Mouse (Mus musculus): ENCODE measurements at regions not wholly inside any gene's neighbourhood (a gene's known extent, or its start where the extent isn't known, plus 50 kb on each side); places are given as distances from the start of the nearest gene placed in this dataset.

DNA sequence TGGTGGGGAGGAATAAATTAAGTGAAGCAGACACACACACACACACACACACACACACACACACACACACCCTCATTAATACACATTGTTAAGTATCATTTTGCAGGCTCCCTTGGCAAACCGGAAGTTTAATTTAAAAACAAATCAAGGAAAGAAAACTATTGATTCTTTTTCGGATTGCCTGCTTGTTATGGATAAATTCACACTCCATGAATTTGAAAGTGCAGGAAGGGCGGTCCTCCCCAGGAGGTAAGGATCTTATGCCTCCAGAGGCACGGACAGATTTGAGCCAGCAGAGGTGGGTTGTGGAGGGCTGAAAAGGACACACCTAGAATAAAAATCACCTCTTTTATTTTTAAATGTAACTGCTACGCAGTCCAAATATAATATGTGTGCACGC is 156.2 kb upstream of the Gm15217 start:
- Histone ChIP-seq H3K9ac (ENCODE audit: low read depth, low read length) (no peak overlapping the region), H3K36me3 (ENCODE audit: control insufficient read depth, insufficient read depth, low read length) (no peaks in the 10 kb centered on the region), H3K4me3 (ENCODE audit: low read depth, low read length) (no peak overlapping the region), H3K4me1 (replicated peaks; ENCODE audit: control insufficient read depth, insufficient read depth, low read length) (no peaks in the 10 kb centered on the region), H3K4me2 (replicated peaks; ENCODE audit: low read depth, low read length) (no peak overlapping the region), H3K9me3 (ENCODE audit: control insufficient read depth, low read length) (no peaks in the 10 kb centered on the region), H3K27me3 (ENCODE audit: control insufficient read depth, insufficient read depth, low read length) (no peaks in the 10 kb centered on the region), H3K27ac (ENCODE audit: low read depth, low read length) (no peak overlapping the region)
- DNase-seq (ENCODE audit: low spot score) (no peak), ATAC-seq (ENCODE audit: low FRiP score) (no peak)
- WGBS: 71% methylated on average over 6 of the region's 6 CpGs

DNA sequence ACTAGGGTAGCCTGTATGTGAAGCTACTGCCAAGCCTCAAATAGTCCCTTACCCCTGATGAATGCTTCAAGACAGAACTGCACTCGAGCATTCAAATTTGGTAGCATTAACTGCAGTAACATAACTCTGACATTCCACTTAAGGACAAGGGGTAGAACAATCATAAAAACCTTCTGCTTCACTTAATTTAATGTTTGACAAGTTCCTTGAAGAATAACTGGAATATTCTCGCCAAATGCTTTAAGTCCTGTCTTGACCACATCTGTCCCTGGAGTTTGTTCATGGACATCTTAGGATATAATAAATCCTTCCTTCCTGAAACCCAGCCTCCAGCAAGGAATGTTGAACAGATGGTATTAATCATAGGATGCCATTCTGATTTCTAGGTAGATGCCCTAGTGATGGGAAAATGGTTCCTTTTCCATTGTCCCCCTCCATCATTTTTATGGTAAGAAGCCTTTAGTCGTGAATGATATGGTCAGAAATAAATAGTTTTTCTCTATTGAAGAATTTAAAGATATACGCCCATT is 154.7 kb upstream of the Gm15217 start:
- Histone ChIP-seq H3K27ac (ENCODE audit: low read depth, low read length) (no peak overlapping the region), H3K4me2 (replicated peaks; ENCODE audit: low read depth, low read length) (no peak overlapping the region), H3K4me3 (ENCODE audit: low read depth, low read length) (no peak overlapping the region), H3K9ac (ENCODE audit: low read depth, low read length) (no peak overlapping the region), H3K36me3 (ENCODE audit: control insufficient read depth, insufficient read depth, low read length) (no peaks in the 10 kb centered on the region), H3K9me3 (ENCODE audit: control insufficient read depth, low read length) (no peaks in the 10 kb centered on the region), H3K4me1 (replicated peaks; ENCODE audit: control insufficient read depth, insufficient read depth, low read length) (no peaks in the 10 kb centered on the region), H3K27me3 (ENCODE audit: control insufficient read depth, insufficient read depth, low read length) (no peaks in the 10 kb centered on the region)
- DNase-seq (ENCODE audit: low spot score) (no peak), ATAC-seq (ENCODE audit: low FRiP score) (no peak)
- WGBS: 78% methylated on average over 4 of the region's 4 CpGs

DNA sequence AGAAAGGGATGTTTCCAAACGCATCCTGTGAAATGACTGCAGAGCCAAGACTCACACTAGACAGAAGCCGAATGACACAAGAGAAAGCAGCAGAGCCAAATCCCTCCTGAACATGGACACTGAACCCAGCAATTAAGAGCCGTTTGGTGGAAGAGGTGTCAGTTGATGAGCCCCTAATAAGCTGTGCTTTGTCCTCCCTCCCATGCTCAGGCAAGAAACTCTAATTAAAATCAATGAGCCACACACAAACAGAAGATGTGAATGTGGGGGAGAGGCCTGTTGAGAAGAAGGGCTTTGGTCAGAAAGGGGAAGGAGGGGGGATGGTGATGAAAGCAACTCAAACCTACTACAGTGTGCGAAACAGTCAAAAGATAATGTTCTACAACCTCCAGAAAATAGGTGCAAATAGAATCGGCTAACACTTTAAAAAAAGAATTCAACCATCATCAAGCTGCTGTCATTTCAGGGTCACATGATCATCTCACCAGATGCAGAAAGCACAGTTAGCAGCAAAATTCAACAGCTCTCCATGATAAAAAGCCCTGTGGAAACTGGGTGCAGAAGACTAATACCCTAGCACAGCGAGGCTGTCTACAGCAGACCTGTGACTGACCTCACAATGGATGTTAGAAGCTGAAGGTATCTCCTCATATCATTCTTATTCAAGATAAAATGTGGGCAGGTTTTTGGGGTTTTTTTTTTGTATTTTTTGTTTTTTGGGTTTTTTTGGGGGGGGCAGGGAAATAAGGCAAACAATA is 153.2 kb upstream of the Gm15217 start:
- no peaks in the 10 kb centered on the region for H3K36me3 ChIP-seq (ENCODE audit: control insufficient read depth, insufficient read depth, low read length)
- no peak overlapping the region for H3K27ac ChIP-seq (ENCODE audit: low read depth, low read length)
- no peaks in the 10 kb centered on the region for H3K9me3 ChIP-seq (ENCODE audit: control insufficient read depth, low read length)
- no peaks in the 10 kb centered on the region for H3K4me1 ChIP-seq (replicated peaks; ENCODE audit: control insufficient read depth, insufficient read depth, low read length)
- no peaks in the 10 kb centered on the region for H3K27me3 ChIP-seq (ENCODE audit: control insufficient read depth, insufficient read depth, low read length)
- H3K4me3 ChIP-seq (ENCODE audit: low read depth, low read length): no peak overlapping the region
- DNase-seq (ENCODE audit: low spot score) (no peak), ATAC-seq (ENCODE audit: low FRiP score) (no peak)
- H3K9ac ChIP-seq (ENCODE audit: low read depth, low read length): no peak overlapping the region
- H3K4me2 ChIP-seq (replicated peaks; ENCODE audit: low read depth, low read length): no peak overlapping the region
- 75% methylated on average over 6 of the region's 6 CpGs for WGBS

DNA sequence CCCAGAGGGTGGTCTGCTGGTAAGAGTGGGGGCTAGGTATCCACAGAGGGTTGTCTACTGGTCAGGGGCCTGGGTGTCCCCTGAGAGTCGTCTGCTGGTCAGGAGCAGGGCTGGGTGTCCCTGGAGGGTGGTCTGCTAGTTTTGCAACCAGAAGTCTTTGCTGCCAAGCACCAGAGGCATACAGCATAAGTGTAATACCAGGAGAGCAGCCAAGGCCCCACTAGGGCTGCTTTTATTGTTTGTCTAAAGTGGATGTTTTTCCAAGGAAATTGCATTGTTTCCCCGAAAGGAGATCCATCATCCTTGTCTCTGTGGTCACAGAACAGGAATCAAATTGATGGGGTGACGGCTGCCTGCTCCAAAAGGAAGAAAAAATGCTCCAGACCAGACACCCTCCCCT is 145.2 kb upstream of the Gm15217 start:
- no peak for ATAC-seq (ENCODE audit: low FRiP score)
- 61% methylated on average over 3 of the region's 3 CpGs for WGBS
- no peak overlapping the region for H3K4me2 ChIP-seq (replicated peaks; ENCODE audit: low read depth, low read length)
- no peaks in the 10 kb centered on the region for H3K9me3 ChIP-seq (ENCODE audit: control insufficient read depth, low read length)
- no peak overlapping the region for H3K9ac ChIP-seq (ENCODE audit: low read depth, low read length)
- no peaks in the 10 kb centered on the region for H3K36me3 ChIP-seq (ENCODE audit: control insufficient read depth, insufficient read depth, low read length)
- no peaks in the 10 kb centered on the region for H3K27me3 ChIP-seq (ENCODE audit: control insufficient read depth, insufficient read depth, low read length)
- no peak for DNase-seq (ENCODE audit: low spot score)
- no peak overlapping the region for H3K27ac ChIP-seq (ENCODE audit: low read depth, low read length)
- H3K4me3 ChIP-seq (ENCODE audit: low read depth, low read length): no peak overlapping the region
- H3K4me1 ChIP-seq (replicated peaks; ENCODE audit: control insufficient read depth, insufficient read depth, low read length): no peaks in the 10 kb centered on the region

DNA sequence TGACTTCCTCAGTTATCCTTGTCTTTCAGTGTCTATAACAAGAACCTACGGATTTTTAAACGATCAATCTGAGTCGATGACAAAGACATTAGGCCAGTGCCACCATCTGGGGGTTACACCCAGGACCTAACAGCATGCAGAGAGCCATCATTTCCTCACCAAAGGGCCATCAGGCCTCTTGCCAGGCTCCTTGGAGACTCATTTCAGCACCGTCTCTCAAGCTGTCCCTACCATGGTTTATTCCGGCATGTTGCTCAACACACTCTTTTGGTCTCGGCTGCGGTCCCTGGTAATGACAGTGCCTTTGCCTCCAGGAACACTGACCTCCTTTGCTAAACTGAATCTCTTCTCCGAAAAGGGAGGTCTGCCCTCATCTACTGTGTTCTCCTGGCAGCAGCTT is 144.4 kb upstream of the Gm15217 start:
- Histone ChIP-seq H3K9ac (ENCODE audit: low read depth, low read length) (no peak overlapping the region), H3K4me2 (replicated peaks; ENCODE audit: low read depth, low read length) (no peak overlapping the region), H3K4me3 (ENCODE audit: low read depth, low read length) (no peak overlapping the region), H3K36me3 (ENCODE audit: control insufficient read depth, insufficient read depth, low read length) (no peaks in the 10 kb centered on the region), H3K27ac (ENCODE audit: low read depth, low read length) (no peak overlapping the region), H3K9me3 (ENCODE audit: control insufficient read depth, low read length) (no peaks in the 10 kb centered on the region), H3K27me3 (ENCODE audit: control insufficient read depth, insufficient read depth, low read length) (no peaks in the 10 kb centered on the region), H3K4me1 (replicated peaks; ENCODE audit: control insufficient read depth, insufficient read depth, low read length) (no peaks in the 10 kb centered on the region)
- DNase-seq (ENCODE audit: low spot score): no peak
- ATAC-seq (ENCODE audit: low FRiP score): no peak
- 92% methylated on average over 8 of the region's 8 CpGs for WGBS

DNA sequence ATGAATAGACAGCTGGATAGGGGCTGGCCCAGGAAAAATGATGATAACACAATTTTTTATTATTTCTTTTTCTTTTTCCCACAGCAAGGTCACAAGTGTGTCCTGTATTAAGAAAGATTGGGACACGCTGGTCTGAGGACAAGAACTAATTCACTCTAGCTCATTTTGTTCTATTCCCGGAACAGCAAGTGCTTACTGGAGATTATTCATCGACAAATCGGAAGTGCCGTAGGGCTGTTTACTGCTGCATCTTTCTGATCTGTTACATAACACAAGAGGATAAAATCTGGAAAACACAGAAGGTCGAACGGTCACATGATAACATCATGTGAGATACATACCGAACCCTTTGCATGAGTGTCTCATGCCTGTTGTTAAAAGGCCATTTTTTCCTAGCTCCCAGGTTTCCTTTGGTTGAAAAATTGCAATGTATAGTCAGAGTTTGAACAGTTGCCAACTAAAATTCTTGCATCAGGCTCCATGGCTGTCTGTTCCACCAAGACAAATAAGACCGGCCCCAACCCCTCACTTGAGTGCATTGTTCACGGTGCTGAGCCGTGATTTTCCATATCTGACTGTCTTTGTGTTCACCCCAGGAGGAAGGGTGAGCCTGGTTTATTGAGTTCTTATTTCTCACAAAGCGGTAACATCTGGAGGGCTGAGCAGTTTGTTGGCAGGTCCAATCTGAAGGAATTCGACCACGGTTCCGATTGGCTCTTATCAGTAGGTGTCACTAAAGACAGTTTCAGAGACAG is 139.0 kb upstream of the Gm15217 start:
- H3K27me3 ChIP-seq (ENCODE audit: control insufficient read depth, insufficient read depth, low read length): no peaks in the 10 kb centered on the region
- WGBS: 87% methylated on average over 15 of the region's 15 CpGs
- H3K27ac ChIP-seq (ENCODE audit: low read depth, low read length): no peak overlapping the region
- no peak overlapping the region for H3K9ac ChIP-seq (ENCODE audit: low read depth, low read length)
- DNase-seq (ENCODE audit: low spot score) (no peak), ATAC-seq (ENCODE audit: low FRiP score) (no peak)
- no peak overlapping the region for H3K4me2 ChIP-seq (replicated peaks; ENCODE audit: low read depth, low read length)
- no peaks in the 10 kb centered on the region for H3K36me3 ChIP-seq (ENCODE audit: control insufficient read depth, insufficient read depth, low read length)
- no peak overlapping the region for H3K4me3 ChIP-seq (ENCODE audit: low read depth, low read length)
- no peaks in the 10 kb centered on the region for H3K9me3 ChIP-seq (ENCODE audit: control insufficient read depth, low read length)
- no peaks in the 10 kb centered on the region for H3K4me1 ChIP-seq (replicated peaks; ENCODE audit: control insufficient read depth, insufficient read depth, low read length)

DNA sequence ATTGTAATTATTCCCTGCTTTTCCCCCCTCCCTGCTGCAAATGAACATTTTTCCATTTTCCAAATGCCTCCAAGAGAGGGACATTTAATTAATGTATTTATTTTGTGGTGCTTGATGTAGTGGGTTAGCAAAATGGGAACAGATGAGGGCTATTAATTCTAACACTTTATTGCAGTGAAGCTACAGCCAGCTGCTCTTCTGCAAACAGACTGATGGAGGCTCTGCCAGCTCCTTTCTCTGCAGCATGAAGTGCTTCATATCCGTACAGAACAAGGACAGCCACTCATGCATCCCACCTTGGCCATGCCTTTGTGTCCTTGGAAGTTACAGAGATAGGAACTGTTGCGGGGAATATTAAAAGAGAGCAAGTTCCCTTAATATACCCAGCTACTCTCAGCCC is 138.3 kb upstream of the Gm15217 start:
- ATAC-seq (ENCODE audit: low FRiP score) (no peak), DNase-seq (ENCODE audit: low spot score) (no peak)
- H3K27me3 ChIP-seq (ENCODE audit: control insufficient read depth, insufficient read depth, low read length): no peaks in the 10 kb centered on the region
- H3K4me2 ChIP-seq (replicated peaks; ENCODE audit: low read depth, low read length): no peak overlapping the region
- no peaks in the 10 kb centered on the region for H3K4me1 ChIP-seq (replicated peaks; ENCODE audit: control insufficient read depth, insufficient read depth, low read length)
- H3K4me3 ChIP-seq (ENCODE audit: low read depth, low read length): no peak overlapping the region
- H3K9me3 ChIP-seq (ENCODE audit: control insufficient read depth, low read length): no peaks in the 10 kb centered on the region
- no peak overlapping the region for H3K9ac ChIP-seq (ENCODE audit: low read depth, low read length)
- no peaks in the 10 kb centered on the region for H3K36me3 ChIP-seq (ENCODE audit: control insufficient read depth, insufficient read depth, low read length)
- WGBS: 98% methylated on average over 2 of the region's 2 CpGs
- H3K27ac ChIP-seq (ENCODE audit: low read depth, low read length): no peak overlapping the region

DNA sequence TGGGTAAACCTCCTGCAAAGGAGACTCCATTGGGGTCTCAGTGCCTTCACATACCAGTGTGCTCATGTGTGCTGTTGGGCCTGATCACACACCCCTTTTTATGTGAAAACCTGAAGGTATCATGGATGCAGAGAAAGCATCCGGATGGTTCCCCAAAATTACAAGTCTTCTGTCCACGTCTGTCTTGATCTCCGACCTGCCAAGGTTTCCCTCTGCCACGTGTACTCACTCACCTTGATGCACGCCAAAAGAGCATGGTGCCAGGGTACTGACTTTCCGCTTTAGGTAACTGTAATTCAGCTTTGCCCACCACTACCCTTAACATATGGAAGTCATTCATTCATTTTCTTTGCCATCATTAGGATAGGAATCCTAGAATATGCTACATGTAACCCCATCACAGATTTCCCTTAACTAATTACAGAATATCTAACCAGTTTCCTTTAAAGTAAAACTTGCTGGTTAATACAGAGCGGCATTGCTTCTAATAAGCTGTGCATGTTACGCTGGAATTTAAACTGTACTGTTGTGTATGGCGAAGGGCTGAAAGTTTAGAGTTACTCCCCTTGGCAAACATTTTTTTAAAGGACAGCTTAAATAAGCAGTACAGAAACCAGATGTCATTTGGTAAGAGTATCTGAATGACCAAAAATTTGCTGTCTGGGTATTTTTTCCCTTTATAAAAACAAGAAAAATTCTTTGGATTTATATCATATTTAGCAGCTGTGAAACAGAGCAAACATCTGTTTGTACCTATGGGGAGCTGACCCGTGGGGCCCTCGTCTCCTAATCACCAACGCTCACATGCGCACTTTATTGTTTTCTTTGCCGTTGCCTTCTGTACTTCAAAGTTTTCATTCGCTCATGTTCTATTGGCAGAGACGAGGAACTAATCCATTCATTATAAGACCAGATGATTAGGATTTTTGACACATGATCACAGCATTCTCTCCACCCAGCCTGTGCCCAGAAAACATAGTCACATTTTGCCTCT is 131.4 kb upstream of the Gm15217 start:
- Histone ChIP-seq H3K4me2 (replicated peaks; ENCODE audit: low read depth, low read length) (no peak overlapping the region), H3K9me3 (ENCODE audit: control insufficient read depth, low read length) (no peaks in the 10 kb centered on the region), H3K4me3 (ENCODE audit: low read depth, low read length) (no peak overlapping the region), H3K9ac (ENCODE audit: low read depth, low read length) (no peak overlapping the region), H3K27me3 (ENCODE audit: control insufficient read depth, insufficient read depth, low read length) (no peaks in the 10 kb centered on the region), H3K4me1 (replicated peaks; ENCODE audit: control insufficient read depth, insufficient read depth, low read length) (no peaks in the 10 kb centered on the region), H3K27ac (ENCODE audit: low read depth, low read length) (no peak overlapping the region), H3K36me3 (ENCODE audit: control insufficient read depth, insufficient read depth, low read length) (no peaks in the 10 kb centered on the region)
- ATAC-seq (ENCODE audit: low FRiP score) (no peak), DNase-seq (ENCODE audit: low spot score) (no peak)
- 70% methylated on average over 16 of the region's 16 CpGs for WGBS
